ENCODE assay signal across 8 mouse cellular contexts in genomic region chr12:31560002-31560401, GRCm38 (mm10). TPM values are rescaled to one million over a fixed set of nuclear protein-coding genes. Genes with fewer than 3 reads are reported as not detected.
DNase-seq lines count a peak whose midpoint lies in the region; ATAC-seq and TF ChIP-seq lines count a peak whose summit lies in the region.

No protein-coding gene starts in this region.

- H3K9ac ChIP-seq in heart, embryonic 12.5 days, result no peak overlapping the region

- DNase-seq in heart, adult 9 months (ENCODE audit: low spot score in 2 of 2), result no peak
- DNase-seq in hindbrain, embryonic 10.5 days (ENCODE audit: low spot score), result no peak
- no peak for DNase-seq in midbrain, embryonic 10.5 days (ENCODE audit: low spot score)
- DNase-seq in adrenal gland, adult 2 months, result no peak
- DNase-seq in gastrocnemius, postnatal 10 days, result no peak

- H3K4me2 ChIP-seq in heart, embryonic 12.5 days, result peak overlapping the region; percentile 90

- no peak for TF ChIP-seq CTCF in E14TG2a.4 (conservative IDR thresholded peaks at IDR 0.05; ENCODE audit: low read length)

- H3K9me3 ChIP-seq in heart, embryonic 12.5 days (replicated peaks), result no peaks in the 10 kb centered on the region
- no peaks in the 10 kb centered on the region for H3K9me3 ChIP-seq in E14TG2a.4 (ENCODE audit: low read length)
- no peaks in the 10 kb centered on the region for H3K9me3 ChIP-seq in hindbrain, embryonic 10.5 days
- H3K9me3 ChIP-seq in midbrain, embryonic 10.5 days (replicated peaks), result no peaks in the 10 kb centered on the region

- peaks cover 5% of the 10 kb centered on the region; the same call in 1 of the 2 replicates for H3K4me1 ChIP-seq in heart, embryonic 12.5 days (replicated peaks)
- peaks cover 6% of the 10 kb centered on the region for H3K4me1 ChIP-seq in E14TG2a.4 (replicated peaks; ENCODE audit: low read depth, low read length)
- peaks cover 15% of the 10 kb centered on the region for H3K4me1 ChIP-seq in hindbrain, embryonic 10.5 days (replicated peaks)
- peaks cover 16% of the 10 kb centered on the region for H3K4me1 ChIP-seq in midbrain, embryonic 10.5 days

- H3K4me3 ChIP-seq in heart, embryonic 12.5 days, result peak overlapping the region; percentile 53
- peak overlapping the region; percentile 87 for H3K4me3 ChIP-seq in E14TG2a.4 (replicated peaks; ENCODE audit: low read length)
- H3K4me3 ChIP-seq in hindbrain, embryonic 10.5 days, result peak overlapping the region; percentile 63
- peak overlapping the region; percentile 69 for H3K4me3 ChIP-seq in midbrain, embryonic 10.5 days

- H3K36me3 ChIP-seq in heart, embryonic 12.5 days, result no peaks in the 10 kb centered on the region
- H3K36me3 ChIP-seq in E14TG2a.4 (ENCODE audit: insufficient read depth, low read length), result no peaks in the 10 kb centered on the region
- no peaks in the 10 kb centered on the region for H3K36me3 ChIP-seq in hindbrain, embryonic 10.5 days
- H3K36me3 ChIP-seq in midbrain, embryonic 10.5 days, result no peaks in the 10 kb centered on the region

- no peak for ATAC-seq in heart, embryonic 12.5 days (ENCODE audit: insufficient number of reproducible peaks, low FRiP score)
- no peak for ATAC-seq in erythroid progenitor cell, adult 5-6 weeks (replicated peaks; ENCODE audit: low FRiP score, poor library complexity, severe bottlenecking)

- H3K27me3 ChIP-seq in heart, embryonic 12.5 days (replicated peaks), result peaks cover 36% of the 10 kb centered on the region
- H3K27me3 ChIP-seq in E14TG2a.4 (ENCODE audit: insufficient read depth, low read length), result peaks cover 60% of the 10 kb centered on the region
- H3K27me3 ChIP-seq in hindbrain, embryonic 10.5 days (ENCODE audit: insufficient read depth, poor library complexity, severe bottlenecking), result peaks cover 71% of the 10 kb centered on the region
- peaks cover 73% of the 10 kb centered on the region for H3K27me3 ChIP-seq in midbrain, embryonic 10.5 days (ENCODE audit: low read depth, poor library complexity, severe bottlenecking)

- H3K27ac ChIP-seq in heart, embryonic 12.5 days (ENCODE audit: poor library complexity, severe bottlenecking), result no peak overlapping the region
- no peak overlapping the region for H3K27ac ChIP-seq in hindbrain, embryonic 10.5 days
- no peak overlapping the region for H3K27ac ChIP-seq in midbrain, embryonic 10.5 days (replicated peaks)

- WGBS in heart, embryonic 12.5 days, result 14% methylated on average over 5 of the region's 5 CpGs
- 14% methylated on average over 5 of the region's 5 CpGs for WGBS in hindbrain, embryonic 10.5 days
- 16% methylated on average over 5 of the region's 5 CpGs for WGBS in midbrain, embryonic 10.5 days

RNA-seq across cellular contexts. Expression of gene Slc26a4, which starts 0.2 kb away (rescaled TPM):
- 0.14 and 0.19 TPM in 2 replicates for polyA plus RNA-seq in heart, embryonic 12.5 days (2016; fragmentation: Nextera tagmentation; extraction: Ambion mirVana)
- polyA plus RNA-seq in hindbrain, embryonic 10.5 days (2016; fragmentation: Nextera tagmentation; extraction: Ambion mirVana), result 0.09 TPM in 1 of 2 replicates, not detected in the other
- polyA plus RNA-seq in midbrain, embryonic 10.5 days (2016; fragmentation: Nextera tagmentation; extraction: Ambion mirVana), result not detected in 2 replicates
- not detected in 2 replicates for total RNA-seq in erythroid progenitor cell, adult 5-6 weeks (2015; ENCODE audit: low replicate concordance)
- not detected in 2 replicates for total RNA-seq in erythroid progenitor cell, adult 5-6 weeks (2017; ENCODE audit: low replicate concordance)
- total RNA-seq in adrenal gland, adult 2 months (2021), result 1 to 10 TPM; 2.9 to 8.4 TPM
- polyA plus RNA-seq in adrenal gland, adult 2 months (2012; rRNA removed), result 1.3 and 1.9 TPM in 2 replicates
- under 1 TPM in 1 of 2 experiments, not detected in 1; 0.09 TPM for total RNA-seq in gastrocnemius, postnatal 10 days (2021)
